Mouse (Mus musculus) spleen, postnatal 14 days (tissue): ENCODE results near the gene Tmppe.

Experiments used
- DNase-seq, 2 experiments: peaks; one replicate each; pipeline ENCODE4 v3.0.0; 2021 to 2022; ENCODE audit warnings: low spot score in 2 of 2

Gene Tmppe

DNA sequence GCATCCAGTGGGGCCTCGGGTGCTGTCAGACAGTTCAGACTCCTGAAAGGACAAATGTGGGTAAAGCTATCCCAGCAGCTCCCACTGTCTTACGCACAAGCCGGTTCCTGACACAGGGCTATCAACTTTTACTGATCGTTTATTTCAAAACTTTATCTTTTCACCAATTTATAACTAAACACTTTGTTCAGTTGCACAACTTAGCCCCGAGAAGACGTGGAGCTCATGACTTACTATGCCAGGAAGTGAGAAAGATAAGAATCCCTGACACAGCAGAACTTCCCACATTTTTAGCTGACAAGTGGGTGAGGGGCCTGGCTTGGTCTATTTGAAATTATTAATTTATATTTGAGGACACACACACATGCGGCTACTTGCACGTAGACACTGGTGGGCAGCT lies 6.2 kb upstream of the Tmppe start:
- no peak for DNase-seq

- no peak for DNase-seq
These were observed 5.6 kb upstream of the Tmppe start for GRCm38 (mm10) chr9:114395258-114395657.

GRCm38 (mm10) chr9:114399680-114400079 lies 1.2 kb upstream of the Tmppe start:
- no peak for DNase-seq

DNA sequence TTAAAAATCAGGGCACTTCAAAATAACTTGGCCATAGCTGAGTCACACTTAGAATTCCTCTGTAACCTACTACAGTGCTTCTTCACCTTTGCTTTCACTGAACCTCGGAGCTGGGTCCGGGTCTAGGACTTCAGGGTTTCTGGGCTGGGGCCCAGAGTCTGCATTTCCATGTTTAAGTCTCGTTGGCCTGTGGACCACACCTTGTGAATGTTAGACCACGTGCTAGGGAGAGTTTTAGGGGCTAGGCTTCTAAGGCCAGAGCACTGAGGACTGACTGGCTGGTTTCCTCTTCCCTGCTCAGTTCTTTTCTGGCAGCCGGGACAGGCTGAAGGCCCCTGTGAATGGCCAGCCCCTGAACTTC lies 337 bp upstream of the Tmppe start:
- DNase-seq = no peak

DNA sequence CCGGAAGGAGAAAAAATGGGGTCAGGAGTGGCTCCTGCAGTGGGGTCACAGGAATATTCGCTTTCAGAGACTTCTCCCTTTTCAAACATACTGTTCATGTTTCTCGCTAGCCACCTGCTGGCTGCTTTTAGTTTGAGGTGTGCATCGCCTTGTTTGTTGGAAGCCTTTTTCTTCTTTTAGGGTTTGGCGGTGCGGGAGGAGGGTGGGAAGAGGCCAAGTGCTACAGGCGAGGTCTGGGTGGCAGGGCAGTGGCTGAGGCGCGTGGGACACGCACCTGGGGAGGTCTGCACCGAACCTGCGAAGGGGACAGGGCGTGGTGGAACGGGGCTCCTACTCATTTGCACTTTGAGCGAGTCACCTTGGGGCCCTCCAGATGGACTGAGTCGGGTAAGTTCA lies 778 bp downstream of the Tmppe start:
- DNase-seq = peak in 1 of 2 experiments; percentile 29

- DNase-seq = no peak
These were observed 6.8 kb downstream of the Tmppe start for GRCm38 (mm10) chr9:114407676-114408075.

DNA sequence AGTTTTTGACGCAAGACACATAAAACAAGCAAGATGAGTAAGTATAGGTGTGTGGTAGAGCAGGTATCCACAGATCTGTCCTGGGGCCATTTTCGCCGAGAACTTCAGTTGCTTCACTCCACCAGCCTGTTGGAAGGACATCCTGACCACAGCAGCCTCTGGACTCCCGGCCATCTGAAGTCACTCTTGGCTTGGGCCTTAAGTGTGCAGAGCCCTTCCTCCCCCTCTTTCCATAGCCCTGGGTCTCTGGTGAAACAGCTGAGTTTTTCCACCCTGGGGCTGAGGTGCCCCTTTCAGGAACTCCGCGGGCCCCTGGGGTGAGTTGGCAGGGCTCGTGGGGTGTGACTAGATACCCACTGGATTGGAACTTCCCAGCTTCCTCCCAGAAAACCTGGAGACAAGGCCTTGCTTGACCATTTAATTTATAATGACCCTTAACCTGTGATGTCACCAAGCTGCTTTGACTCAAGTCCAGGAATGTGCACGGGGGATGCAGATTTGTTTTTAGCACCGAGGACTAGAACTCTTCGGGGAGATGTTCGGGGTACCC lies 9.5 kb downstream of the Tmppe start:
- DNase-seq = no peak

- no peak for DNase-seq
These were observed 10.4 kb downstream of the Tmppe start for GRCm38 (mm10) chr9:114411295-114411694.

DNA sequence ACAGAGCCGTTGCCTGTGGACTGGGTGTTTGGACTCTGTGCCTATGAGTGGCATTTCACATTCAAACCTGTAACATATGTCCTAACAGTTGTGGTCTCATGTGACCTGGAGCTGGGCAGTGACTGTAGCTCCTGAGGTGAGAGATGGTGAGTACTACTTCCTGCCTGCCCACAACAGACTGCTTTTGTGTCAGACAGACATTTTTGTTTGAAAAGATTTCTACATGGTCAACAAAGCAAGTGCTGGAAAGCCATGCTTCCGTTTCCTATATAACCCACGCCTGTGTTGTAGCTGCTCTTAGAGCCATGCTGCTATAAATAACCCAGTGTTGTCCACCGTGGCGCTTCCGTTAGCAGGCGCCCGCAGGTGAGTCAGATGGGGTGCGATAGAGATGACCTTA lies 11.5 kb downstream of the Tmppe start:
- DNase-seq = no peak

DNA sequence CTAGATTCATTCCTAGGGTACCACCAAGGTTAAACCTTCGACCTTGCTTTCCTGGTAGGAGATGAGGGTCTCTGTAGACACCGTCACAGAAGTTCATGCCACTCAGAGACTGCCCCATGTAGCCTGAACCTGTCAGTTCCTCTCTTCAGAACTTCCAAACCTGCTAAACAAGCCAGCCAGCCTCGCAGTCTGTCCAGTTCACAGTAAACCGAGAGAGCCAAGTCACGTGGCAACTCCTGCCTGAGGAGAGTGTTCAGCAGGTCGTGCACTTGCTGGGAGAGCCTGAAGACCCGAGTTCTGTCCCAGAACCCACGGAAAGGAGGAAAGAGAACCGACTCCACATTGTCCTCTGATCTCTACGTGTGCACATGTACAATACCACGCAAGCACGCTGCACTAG lies 13.0 kb downstream of the Tmppe start:
- DNase-seq = no peak

DNA sequence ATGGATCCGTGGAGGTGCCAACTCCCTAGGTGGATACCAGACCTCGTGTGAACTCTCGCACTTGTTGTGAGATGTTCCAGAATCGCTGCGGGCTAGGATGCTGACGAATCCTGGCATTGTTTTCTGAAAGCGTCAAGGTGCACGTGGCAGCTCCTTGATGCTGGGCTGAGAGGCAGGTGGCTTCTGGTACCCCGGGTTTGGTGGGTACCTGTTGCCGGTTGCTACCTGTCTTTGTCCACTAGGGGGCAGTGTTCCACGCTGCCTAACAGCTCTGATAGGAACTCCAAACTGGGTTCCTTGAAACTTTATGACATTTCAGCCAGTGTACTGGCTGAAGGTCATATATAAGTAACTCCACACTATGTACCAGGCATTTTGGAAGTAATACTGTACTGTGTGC lies 14.8 kb downstream of the Tmppe start:
- peak in 1 of 2 experiments; percentile 45 for DNase-seq

GRCm38 (mm10) chr9:114416646-114417517 lies 16.0 kb downstream of the Tmppe start:
- no peak for DNase-seq

DNA sequence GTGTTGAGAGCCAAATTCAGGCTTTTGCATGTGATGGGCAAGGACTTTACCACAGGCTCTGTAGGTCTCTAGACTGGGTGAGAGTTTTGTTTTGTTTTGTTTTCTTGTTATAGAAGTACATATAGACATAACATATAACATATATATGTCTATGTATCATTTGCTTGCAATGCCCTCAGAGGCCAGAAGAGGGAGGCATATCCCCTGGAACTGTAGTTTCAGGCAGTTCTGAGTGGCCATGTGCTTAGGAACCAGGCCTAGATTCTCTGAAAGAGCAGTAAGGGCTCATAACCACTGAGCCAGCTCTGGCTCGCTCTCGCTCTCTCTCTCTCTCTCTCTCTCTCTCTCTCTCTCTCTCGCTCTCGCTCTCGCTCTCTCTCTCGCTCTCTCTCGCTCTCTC lies 17.3 kb downstream of the Tmppe start:
- DNase-seq = peak; percentile 19 to 56

DNA sequence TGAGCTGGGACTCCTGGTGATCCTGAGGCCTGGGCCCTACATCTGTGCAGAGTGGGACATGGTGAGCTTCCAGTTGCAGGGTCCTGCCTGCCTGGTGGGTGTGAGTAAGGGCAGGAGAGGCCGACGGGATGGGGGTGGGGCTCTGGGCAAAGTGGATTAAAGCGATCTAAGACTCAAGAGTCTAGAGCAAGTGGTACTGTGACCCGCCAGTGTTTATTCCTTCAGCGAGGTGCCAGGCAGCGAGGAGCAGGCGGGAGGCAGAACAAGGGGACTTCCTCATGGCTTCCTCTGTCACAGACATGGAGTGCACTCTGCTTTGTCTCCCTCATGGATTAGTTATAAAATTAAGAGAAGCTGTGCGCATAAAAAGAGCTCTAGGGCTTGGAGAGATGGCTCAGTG lies 19.5 kb downstream of the Tmppe start:
- no peak for DNase-seq

DNA sequence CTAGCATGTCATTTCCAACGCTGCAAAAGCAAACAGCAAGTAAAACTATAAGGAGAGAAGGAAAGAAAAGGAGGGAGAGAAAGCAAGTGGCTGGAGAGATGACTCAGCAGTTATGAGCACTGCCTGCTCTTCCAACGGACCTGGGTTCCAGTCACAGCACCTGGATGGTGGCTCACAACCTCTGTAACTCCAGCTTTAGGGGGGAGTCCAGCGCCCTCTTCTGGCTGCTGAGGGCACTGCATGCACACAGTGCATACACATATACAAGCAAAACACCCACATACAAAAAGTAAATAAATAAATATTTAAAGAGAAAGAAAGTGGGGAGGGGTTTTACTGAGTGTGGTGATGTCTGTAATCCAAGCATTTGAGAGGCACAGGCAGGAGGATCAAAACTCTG lies 20.1 kb downstream of the Tmppe start:
- DNase-seq = no peak

DNA sequence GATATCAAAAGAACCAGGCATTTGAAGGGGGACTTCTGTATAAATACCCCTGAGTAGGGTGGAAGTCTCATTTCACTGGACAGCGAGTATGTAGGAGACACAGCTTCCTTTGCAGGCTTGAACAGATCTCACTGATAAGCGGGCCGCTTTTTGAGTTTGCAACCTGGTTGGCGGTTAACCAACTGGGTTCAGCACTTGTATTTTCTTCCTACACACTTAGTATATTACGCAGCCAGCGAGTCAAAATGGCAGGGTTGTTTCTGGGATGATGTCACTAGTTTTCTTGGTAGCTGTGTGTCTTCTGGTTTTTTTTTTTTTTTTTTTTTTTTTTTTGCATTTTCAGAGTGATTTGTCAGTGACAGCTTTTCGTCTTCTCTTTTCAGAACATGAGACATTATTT lies 20.9 kb downstream of the Tmppe start:
- no peak for DNase-seq

DNA sequence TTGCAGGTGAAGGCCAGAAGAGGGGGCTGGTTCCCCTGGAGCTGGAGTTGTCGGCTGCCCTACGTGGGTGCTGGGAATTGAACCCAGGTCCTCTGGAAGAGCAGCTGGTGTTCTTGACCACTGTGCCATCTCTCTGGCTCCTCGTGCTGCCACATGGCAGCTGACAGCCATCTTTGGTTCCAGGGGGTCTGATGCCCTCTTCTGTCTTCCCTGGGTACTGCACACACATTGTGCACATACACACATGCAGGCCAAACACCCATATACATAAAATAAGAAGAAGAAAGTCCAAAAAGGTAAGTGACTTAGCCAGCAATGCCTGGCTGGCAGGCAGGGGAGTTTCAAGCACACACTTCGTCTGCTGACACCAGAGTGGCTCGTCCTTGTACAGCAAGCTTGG lies 24.7 kb downstream of the Tmppe start:
- no peak for DNase-seq

- no peak for DNase-seq
These were observed 25.3 kb downstream of the Tmppe start for GRCm38 (mm10) chr9:114426201-114426600.

DNA sequence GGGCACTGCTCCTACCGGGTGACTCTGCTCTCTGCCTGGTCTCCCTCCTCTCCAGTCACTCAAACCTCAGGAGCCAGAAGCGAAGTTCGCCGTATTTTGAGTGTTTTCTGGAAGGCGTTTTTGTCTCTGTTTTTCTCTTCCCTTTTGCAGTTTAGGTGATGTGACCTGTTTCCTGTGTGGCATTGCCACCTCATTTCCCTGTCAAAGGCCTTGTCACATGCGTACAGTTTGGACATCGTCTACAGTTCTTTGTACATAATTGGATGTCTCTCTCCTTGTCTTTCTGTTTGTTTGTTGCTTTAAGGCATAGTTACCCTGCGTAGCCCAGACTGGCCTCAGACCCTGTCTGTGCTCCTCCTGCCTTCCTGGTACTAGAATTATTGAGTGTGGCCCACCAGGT lies 26.5 kb downstream of the Tmppe start:
- no peak for DNase-seq

DNA sequence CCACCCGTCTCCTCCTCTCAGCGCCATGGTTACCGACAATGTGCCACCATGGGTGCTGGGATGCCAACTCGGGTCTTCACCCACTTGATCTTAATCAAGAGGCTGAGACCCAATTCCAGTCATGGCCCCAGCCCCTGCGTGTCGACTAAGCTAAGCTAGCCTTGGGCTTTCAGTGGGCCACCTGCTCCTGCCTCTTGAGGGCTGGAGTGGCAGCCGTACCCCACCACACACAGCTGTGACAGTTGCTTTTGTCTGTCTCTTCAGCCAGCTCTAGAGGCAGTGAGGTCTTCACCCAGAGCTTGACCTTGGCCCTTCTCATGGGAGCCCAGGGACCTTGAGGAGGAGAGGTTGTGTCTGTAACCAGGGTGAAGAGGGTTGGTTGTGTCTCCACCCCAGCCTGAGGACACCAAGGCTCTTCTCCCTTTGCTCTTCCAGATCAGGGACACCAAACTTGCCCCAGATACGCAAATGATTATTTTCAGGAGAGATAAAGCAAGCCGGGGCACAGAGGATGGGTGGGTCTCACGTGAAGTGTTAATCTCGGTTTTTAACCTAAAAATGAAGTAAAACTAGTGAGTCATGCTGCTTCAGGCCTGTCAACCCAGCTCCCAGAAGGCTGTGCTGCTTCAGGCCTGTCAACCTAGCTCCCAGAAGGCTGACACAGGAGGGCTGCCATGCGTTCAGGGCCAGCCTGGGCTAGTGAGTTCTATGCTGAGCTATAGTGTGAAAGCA lies 27.4 kb downstream of the Tmppe start:
- no peak for DNase-seq

- DNase-seq = no peak
These were observed 34.8 kb downstream of the Tmppe start for GRCm38 (mm10) chr9:114435668-114436067.

- DNase-seq = no peak
These were observed 39.6 kb downstream of the Tmppe start for GRCm38 (mm10) chr9:114440548-114440947.

DNA sequence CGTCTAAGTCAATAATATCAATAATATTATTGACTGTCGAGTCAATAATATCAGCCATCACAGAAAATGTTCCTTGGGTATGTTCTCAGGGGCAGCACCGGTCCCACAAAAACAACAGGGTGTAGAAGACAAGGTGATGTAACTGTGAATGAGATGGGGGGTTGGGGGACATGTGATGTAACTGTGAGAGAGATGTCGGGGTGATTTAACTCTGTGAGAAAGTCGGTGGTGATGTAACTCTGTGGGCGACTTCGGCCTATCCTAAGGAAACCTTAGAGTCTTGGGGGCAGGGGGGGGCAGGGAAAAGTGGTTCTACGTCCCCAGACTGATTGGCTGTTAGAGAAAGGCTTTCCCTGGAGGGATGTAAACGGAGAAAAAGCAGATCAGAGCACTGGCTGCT lies 41.3 kb downstream of the Tmppe start:
- DNase-seq = no peak
